Mouse (Mus musculus) kidney, adult 8-10 months (tissue): ENCODE data around the gene Tsacc.
"Not testable (repeated sequence)": the region's sequence is repeated elsewhere in the genome, so short reads cannot be mapped to it uniquely, and the experiment has no call there.

Source experiments
- DNase-seq, 2 experiments: peaks; one replicate each; pipeline ENCODE4 v3.0.0; 2022

Gene Tsacc

DNA sequence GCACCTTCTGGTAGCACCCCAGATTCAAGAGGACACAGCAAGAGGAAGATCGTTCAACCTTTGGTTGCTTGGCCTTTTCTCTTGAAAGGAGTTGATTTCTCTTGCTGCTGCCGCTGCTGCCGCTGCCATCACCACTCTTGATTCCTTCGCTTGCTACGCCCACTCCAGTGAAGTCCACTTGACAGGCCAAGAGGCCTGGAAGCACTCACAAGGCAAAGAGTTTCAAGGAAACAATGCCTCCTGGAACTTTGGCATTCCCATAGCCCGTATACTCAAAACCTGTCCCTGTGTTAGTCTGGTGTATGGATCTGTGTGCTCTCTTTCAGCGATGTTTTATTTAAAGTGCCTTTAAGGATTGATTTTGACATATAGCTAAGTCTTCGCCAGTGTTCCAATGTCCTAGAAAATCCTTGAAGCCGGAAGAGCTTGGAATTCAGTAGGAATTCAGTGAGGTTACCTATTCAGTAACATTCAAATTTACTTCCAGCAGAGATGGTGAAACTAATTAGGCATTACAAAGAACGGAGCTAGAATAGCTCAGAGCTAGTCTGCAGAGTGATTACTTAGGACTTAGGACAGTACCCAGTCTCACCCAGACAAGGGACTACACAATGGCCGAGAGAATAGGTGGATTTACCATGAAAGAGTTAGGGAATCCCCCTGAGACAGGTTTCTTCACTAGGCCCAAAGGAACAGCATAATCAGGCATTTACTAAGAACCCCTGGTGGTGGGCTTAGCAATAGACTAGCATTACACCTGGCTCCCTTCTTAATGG, 15.5 kb downstream of the Tsacc start:
- not testable (repeated sequence) for DNase-seq

DNA sequence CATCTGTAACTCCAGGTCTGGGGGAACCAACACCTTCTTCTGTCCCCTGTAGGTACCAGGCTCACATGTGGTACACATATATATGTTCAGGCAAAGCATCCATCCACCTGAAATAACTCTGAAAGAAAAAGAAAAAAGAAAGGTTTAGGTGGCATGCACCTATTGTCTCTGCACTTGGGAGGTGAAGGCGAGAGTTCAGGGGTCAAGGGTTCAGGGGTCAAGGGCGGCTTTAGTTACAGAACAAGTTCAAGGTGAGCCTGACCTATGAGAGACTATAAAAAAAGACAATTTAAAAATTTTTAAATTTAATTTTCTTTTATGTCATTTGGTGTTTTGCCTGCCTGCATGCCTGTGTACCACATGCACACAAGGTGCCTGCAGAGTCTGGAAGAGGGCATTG, 16.8 kb downstream of the Tsacc start:
- DNase-seq, result no peak

DNA sequence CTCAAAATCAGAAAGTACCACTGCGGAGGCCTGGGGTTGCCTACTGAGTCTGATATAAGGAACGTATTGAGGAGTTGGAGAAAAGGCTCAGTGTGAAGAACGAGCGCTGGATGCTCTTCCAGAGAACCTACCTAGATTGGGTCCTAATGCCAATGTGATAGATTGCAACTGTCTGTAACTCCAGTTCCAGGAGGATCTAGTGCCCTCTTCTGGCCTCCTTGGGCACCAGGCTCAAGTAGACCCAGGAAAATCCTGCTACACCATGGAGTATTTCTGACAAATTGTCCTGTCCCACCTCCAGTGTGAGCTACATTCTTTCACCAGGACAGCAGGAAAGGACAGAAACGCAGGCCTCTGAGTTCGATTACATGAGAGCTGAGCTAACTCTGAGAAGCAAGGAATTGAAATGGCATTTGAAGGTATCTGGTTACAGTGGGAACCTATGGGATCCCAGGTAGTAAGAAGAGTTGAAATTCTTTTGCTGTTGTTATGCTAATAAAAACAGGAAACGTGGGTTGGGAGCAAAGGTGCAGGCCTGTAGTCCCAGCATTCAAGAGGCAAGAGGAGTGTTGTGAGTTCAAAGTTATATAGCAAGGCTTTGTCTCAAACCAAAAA, 20.2 kb downstream of the Tsacc start:
- DNase-seq, result peak in 1 of 2 experiments; percentile 47

DNA sequence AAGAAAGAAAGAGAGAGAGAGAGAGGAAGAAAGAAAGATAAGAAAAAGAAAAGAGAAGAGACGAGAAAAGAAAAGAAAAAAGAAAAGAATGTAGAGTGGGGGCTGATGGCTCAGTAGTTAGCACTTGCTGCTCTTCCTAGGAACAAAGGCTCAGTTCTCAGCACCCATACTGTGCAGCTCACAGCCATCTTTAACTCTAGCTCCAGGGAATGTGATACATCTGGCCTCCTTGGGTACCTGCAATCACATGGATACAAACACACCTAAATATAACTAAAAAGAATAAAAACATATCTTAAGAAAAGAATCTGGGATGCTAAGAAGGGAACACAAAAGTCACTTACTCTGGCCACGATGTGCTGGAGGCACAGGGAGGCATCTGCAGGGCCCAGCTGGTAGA, 20.7 kb downstream of the Tsacc start:
- no peak for DNase-seq

DNA sequence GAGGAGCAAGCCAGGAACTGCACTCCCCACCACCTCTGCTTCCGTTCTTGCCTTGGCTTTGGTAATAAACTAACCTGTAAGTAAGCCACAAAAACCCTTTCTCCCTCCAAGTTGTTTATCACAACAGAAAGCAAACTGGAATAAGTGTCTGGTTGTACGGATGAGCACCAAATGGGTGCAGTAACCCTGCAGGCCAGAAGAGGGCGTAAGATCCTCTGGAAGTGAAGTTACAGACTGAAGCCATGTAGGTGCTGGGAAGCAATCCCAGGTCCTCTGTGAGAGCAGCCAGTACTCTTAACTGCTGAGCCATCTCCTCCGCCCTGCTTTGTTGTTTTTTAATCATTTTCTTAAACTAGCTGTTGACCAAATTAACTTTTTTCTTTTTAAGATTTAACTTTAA, 22.8 kb downstream of the Tsacc start:
- DNase-seq, result no peak

DNA sequence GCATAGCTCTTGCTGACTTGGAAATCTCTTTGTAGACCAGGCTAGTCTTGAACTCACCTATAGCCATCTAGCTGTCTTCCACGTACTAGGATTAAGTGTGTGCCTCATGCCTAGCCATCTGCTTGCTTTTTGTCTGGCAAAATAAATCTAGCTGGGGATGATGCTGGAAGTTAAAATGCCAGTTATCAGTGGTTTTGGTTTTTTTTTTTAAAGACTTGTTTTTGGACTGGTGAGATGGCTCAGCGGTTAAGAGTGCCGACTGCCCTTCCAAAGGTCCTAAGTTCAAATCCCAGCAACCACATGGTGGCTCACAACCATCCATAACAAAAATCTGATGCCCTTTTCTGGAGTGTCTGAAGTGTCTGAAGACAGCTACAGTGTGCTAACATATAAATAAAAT, 24.9 kb downstream of the Tsacc start:
- no peak for DNase-seq

DNA sequence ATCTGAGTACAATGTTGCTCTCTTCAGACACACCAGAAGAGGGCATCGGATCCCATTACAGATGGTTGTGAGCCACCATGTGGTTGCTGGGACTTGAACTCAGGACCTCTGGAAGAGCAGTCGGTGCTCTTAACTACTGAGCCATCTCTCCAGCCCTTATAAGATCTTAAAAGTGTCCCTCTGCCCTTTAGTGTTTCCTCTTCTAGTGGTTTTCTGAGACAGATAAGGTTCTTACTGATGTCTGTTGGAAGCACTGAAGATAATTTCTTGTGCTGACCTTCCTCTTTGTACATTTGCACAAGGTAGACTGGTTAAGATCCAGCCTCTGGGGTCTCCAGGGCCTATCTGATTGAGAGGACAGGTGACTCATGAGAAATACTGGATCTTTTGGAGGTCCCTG, 25.5 kb downstream of the Tsacc start:
- DNase-seq, result not testable (repeated sequence)

DNA sequence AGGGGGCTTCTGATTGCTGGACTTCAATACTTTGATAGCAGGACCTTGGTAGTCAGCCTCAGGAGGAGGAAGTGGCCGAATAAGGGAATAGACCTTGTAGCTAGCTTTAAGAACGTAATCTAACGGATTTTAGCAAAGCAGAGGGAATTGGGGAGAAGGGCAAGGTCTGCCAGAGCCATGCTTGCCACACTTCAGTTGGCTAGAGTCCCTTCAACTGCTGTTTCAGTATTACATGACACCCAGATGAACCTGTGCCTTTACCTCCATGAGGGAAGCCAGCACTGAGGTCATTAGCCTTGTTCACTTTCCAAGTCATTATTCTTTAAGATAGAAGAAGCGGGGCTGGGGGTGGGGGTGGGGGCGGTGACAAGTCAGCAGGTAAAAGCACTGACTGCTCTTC, 27.8 kb downstream of the Tsacc start:
- DNase-seq, result no peak

DNA sequence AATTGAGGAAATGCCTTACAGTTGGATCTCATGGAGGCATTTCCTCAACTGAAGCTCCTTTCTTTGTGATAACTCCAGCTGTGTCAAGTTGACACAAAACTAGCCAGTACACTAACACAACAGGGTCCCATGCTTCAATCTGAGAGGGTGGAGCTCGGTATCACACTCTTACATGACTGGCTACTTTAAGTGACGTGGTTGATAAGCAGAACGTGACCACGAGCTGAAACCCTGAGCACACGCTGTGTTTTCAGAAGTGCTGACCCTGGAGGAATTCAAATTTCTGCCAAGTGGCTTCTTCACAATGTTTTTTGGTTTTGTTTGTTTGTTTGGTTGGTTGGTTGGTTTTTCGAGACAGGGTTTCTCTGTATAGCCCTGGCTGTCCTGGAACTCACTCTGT, 28.8 kb downstream of the Tsacc start:
- not testable (repeated sequence) for DNase-seq

DNA sequence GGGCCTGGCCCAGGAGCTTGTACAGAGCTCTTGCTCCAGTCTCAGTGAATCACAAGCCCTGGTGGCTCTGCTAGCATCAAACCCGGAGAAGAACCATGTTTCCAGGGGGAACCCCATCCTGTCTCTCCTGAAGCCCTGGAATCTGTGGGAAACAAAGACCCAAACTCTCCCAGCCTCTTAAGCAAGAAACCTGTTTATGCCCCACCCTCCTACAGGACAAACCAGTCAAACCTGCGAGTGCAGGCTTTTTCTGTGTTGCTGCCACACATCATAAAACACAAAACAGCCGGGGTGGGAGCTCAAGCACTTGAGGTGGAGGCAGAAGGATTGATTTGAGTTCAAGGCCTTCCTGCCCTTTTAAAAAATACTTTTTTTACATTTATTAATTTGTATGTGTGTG, 34.5 kb downstream of the Tsacc start:
- DNase-seq, result no peak

DNA sequence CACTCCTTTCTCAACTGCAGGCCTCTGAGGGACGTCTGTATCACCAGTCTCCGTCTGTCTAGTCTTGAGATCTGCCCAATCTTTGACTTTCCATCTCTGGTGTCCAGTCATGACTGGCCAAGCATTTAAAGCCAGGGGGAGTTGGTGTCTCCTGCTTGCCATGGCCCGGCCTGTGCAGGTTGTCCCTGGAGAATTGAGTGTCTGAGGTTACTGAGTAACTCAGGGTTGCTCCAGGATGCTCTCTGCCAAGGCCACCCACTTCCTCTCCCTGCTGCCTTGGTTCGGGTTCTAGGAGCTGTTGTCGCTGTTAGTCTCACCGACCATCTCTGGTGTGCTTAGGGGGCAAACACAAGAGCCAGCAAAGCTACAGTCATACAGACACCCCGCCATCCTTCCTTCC, 40.4 kb downstream of the Tsacc start:
- no peak for DNase-seq

DNA sequence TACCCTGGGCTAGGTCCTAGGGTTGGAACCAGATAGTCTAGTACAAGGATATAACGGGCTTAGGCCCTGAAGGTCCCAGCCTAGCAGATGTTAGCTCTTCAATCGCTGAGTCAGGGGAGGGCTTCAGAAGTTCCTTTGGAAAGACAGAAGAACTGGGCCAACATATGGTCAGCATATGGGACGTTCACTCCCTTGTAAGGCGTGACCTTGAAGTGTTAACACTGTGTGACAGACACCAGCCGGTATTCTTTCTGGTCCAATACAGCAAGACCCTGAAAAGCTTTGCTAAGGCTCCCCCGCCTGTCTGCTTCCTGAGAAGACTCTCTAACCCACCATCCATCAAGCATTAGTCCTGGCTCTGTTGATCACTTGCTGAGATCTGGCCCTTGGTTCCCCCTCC, 40.8 kb downstream of the Tsacc start:
- DNase-seq, result no peak

DNA sequence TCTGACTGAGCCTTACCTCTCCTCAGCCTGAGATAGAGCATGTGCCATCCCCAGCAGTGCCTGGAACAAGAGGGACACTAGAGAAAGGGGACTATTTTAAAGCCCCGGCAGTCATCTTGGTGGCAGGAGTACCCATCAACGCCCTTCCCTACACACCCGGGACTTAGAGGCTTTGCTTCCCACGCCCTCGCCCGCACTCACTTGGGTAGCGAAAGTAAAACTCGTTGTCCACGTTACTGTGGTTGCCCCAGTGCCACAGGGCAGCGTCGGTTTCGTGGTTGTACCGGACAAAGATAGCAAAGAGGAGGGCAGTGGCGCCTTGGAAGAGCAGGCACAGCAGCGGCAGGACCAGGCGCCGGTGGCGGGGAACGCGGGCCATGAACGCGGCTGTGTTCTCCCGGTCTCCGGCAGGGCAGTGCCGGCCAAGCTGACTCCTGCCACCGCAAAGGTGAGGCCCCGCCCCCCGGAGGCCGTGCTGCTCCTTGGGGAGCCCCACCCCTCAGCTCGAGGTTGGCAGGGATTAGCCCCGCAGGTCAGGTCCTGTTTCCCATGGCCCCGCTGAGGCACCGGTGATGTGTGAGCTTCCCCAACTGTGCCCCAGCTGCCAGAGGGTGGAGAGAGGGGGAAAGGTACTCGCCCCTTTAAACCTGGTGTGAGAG, 42.4 kb downstream of the Tsacc start, which contains the start of gene Rhbg:
TSS of gene Rhbg (minus strand) at position 442 of the 659 bp plus-strand sequence.
- DNase-seq, result peak; percentile 76 to 78

DNA sequence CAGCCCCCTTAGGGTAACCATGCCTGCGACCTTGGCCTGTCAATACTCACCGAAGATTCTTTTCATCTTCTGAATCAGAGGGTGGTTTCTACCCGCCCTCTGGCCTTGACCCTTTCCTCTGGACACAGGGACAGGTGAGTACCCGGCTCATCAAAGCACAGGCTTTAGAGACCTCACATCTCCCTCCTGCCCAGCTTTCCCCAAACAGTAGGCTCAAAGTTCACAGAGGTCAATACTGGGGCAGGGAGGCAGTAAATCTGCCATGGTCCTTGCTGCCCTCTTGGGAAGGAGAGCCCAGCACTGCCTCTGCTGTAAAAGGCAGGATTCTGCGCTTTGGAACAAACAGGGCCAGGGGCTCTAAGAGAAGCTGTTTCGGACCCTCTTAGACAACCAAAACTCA, 44.1 kb downstream of the Tsacc start:
- DNase-seq, result no peak

DNA sequence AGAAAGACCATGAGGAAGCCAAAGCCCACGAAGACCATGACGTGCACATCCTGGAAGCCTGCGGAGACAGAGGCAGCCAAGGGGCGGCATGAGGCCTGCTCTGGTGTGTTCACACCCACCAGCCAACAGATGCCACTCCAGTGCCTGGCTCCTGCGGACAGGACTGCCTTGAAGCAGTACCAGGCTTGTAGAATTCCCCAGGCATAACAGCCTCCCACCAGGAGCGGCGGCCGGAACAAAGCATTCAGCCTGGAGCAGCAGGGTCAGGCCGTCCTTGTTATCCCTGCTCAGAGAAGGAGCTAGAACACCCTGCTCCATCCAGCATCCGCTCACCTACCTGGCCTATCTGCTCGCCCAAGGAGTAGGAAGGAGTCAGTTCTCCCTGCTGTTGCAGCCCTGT, 48.4 kb downstream of the Tsacc start:
- no peak for DNase-seq

DNA sequence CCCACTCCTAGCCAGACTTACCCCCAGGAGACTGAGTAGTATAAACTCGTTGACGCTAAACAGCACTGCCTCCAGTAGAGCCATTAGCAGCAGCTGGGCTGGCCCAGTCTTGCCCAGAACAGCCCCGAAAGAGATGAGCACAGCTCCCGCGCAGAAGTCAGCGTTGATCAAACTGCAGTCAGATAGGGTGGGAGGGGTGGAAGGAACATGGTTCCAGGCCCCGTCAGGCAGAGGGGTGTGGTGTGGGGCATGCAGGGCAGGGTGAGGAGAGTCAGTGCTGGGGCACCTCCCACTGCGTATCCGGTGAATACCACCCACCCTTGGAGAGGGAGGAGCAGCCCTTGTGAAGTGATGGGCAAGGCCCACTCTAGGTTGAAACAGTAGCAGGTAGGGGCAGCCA, 49.1 kb downstream of the Tsacc start:
- DNase-seq, result no peak

DNA sequence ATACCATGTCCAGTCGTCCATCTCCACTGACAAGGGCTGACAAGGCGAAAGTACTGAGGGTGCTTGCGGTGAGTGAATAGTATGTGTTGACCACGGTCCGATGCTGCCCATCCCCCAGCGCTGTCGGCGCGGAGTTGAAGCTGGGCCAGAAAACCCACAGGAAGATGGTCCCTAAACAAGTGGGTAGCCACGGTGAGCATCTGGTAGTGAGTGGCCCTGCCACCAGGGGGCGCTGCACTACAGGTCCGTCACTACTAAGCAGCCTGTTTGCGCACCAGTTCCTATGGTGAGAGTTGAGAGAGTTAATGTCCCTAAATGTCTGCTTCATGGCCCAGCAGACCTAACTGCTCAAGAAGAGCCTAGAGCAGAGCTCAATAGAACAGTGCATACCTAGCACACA, 51.0 kb downstream of the Tsacc start:
- DNase-seq, result peak; percentile 38 to 73

DNA sequence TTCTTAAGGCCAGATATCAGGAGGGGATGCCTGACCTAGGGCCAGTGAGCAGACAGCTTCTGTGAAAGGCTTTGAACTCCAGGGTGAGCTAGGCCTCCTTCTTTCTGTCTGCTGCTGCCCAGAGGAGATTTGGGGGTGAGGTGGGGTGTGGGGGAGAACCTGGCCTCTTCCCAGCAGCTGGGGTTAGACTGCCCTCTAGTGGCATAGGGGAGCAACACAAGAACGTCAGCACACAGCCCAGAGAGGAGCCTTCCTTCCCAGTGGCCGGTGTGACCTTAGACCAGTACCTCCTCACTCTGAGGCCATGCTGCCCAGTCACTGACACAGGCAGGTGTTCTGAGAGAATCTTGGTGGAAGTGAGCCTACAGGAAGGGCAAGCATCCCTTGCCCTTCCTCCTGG, 52.7 kb downstream of the Tsacc start:
- DNase-seq, result peak in 1 of 2 experiments; percentile 48

DNA sequence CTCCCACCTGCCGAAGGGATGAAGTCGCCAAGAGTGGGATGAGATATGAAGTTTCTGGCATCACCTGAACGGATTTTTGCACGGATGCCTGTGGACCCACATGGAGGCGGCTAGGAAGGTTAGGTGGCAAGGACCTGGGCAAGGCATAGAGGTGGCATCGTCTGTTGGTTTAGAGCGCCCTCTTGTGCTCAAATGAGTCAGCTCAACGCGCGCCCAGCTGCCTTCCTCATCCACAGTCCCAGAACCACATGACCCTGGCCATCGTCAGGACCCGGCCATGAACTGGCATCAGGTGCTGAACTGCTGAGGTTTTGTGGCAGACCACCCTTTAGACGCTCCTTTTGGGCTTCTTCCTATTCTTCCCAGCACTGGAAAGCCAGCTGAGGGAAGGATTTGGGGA, 54.3 kb downstream of the Tsacc start:
- DNase-seq, result peak; percentile 52 to 79

DNA sequence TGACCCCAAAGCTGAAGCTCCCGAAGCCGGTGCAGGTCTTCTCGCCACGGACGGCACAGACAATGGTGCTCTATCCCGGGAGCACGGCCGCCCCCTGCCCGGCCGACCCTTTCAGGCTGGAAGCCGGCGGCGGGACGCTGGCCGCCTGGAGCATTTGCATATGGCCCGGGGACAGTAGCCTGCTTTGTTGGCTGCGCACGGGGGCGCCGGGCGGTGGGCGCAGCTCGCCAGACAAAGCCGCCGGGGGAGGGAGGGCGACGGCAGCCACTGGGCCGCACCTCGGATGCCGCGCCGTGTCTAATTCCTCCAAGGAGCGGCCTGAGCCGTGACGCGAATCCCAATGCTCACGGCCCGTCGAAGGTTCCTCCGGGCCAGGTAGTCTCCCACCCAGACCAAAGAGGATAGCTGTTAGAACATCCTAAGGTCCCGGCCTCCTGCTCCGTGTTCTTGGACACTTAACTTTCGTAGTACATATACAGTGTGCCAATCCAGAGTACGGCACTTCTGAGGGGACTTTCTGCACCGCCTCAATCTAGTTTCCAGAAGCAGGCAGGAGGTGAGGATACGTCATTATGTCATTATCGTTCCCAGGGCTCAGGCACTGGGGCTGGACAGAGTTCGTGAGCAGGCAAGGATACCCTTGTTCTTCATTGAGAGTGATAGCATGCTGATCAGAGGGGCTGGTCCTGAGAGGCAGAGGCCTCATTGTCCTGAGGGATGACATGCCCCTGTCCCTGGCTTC, 55.6 kb downstream of the Tsacc start:
- no peak for DNase-seq

DNA sequence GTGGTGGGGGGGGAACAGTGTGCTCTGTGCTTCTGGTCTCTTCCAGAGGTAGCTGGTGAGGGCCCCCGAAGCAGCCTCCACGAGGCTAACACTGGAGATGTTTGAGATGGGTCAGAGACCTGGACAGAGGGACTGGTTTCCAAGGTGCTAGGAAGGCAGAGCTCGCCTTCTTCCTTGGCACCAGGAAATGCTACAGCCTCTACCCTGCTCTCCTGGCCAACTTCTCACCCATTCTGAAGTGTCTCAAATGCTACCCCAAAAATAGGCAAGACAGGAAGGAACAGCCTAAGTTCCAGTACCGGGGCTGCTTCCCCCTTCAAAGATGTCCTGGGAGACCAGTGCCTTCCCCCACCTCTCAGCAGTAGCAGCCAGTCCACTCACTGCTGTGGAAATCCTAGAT, 57.4 kb downstream of the Tsacc start:
- DNase-seq, result no peak

DNA sequence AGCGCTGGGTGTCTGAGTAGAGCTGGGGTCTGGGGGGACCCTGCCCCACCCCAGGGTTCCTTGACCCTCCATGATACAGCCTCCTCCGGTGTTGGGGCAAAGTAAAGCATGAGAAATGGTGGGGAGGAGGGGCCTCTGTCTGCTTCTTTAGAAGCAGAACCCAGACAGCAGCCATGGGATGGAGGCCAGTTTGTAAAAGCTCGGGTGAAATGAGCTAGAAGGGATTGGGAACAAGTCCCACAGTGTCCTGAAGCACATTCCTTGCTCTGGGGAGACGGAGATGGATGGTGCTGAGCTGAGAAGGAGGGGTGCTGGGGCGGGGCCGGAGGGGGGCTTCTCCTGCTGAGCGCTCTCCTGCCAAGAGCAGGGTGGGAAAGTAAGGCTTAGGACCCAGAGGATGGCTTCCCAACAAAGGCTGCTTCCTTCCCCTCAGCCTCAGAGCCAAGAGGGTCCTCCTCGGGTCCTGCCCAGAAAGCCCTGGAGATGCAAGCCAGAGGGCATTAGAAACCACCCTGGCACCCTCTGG, 57.9 kb downstream of the Tsacc start:
- DNase-seq, result no peak

DNA sequence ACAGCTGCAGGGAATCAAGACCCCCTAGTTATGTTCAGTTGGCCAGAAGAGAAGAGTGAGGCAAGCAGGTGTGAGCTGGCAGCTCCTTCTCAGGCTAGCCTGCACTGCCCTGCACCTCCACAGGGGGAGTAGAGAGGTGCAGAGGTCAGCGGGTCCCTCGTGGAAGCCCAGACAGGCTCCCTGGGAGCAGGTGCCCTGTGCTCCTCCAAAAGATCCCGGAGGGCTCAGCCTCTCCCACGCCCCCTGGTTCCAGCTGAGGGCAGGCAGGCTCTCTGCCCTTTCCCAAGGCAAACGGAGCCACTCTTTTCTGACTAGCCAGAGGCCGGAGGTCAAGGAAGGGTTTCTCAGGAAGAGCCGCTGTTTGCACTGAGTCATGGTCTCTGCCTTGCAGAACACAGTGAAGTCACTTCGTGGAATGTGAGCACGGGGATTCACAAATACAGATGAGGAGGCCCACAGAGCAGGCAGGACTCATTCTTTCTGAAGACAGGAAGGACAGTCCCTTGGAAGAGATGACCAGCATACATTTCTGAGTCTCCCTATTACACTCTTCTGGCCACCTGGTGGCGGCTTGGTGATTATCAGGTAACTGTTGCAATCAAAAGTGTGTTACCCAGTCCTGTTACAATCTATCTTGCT, 59.1 kb downstream of the Tsacc start:
- peak in 1 of 2 experiments; percentile 25 for DNase-seq
